Mouse (Mus musculus) testis, adult 2 months (tissue): ENCODE measurements around the gene Slc35b2. TPM values are rescaled to one million over a fixed set of nuclear protein-coding genes. Genes with fewer than 3 reads are reported as not detected.
A peak's percentile ranks its signal among the peaks of the same experiment; 100 is the strongest.

Experiments
- H3K27ac ChIP-seq: fragments of 200-500 bp; 2 replicates; pipeline ENCODE4 v1.5.1; 2012; ENCODE audit warnings: low read depth, low read length; ENCODE audit not compliant: control insufficient read depth, insufficient read depth
- H3K27me3 ChIP-seq: fragments of 200-500 bp; 2 replicates; pipeline ENCODE4 v1.6.1; 2012; ENCODE audit warnings: mild to moderate bottlenecking, low read length, moderate library complexity; ENCODE audit not compliant: control insufficient read depth, insufficient read depth
- H3K36me3 ChIP-seq: fragments of 200-500 bp; 2 replicates; pipeline ENCODE4 v1.6.1; 2012; ENCODE audit warnings: mild to moderate bottlenecking, low read length; ENCODE audit not compliant: control insufficient read depth, insufficient read depth
- H3K4me1 ChIP-seq: fragments of 200-500 bp; 2 replicates; pipeline ENCODE4 v1.6.1; 2012; ENCODE audit warnings: low read length; ENCODE audit not compliant: control insufficient read depth, insufficient read depth
- H3K4me3 ChIP-seq: fragments of 200-500 bp; 2 replicates; pipeline ENCODE4 v1.5.1; 2012; ENCODE audit warnings: low read depth, mild to moderate bottlenecking, low read length, moderate library complexity, mixed read lengths; ENCODE audit not compliant: control insufficient read depth
- CTCF ChIP-seq: fragments of 200-500 bp; IDR thresholded peaks from 2 replicates; pipeline ENCODE4 v1.5.1; 2012; ENCODE audit warnings: low read depth, mild to moderate bottlenecking, inconsistent platforms, low read length, moderate library complexity; ENCODE audit not compliant: control insufficient read depth, insufficient read depth, insufficient replicate concordance
- POLR2A ChIP-seq: fragments of 200-500 bp; IDR thresholded peaks from 2 replicates; pipeline ENCODE4 v1.6.1; 2012; ENCODE audit warnings: low read depth, mild to moderate bottlenecking, inconsistent platforms, low read length, moderate library complexity; ENCODE audit not compliant: control insufficient read depth
- polyA plus RNA-seq: library from polyadenylated mRNA; depleted of rRNA; stranded (reverse); fragments of >200 nt; gene quantifications from 2 replicates; pipeline ENCODE4 v1.2.3, GENCODE M21; 2012

Gene Slc35b2
- polyA plus RNA-seq, 1 experiment: 26.6 TPM

GRCm38 (mm10) chr17:45551249-45551796 lies 12.4 kb upstream of the Slc35b2 start:
- Histone ChIP-seq H3K4me3 (no peak overlapping the region), H3K27me3 (peaks cover 4% of the 10 kb centered on the region; the same call in 1 of the 2 replicates), H3K4me1 (peaks cover 17% of the 10 kb centered on the region), H3K36me3 (no peaks in the 10 kb centered on the region), H3K27ac (no peak overlapping the region)
- TF ChIP-seq POLR2A (no peak), CTCF (no peak)

GRCm38 (mm10) chr17:45551816-45552451 lies 11.7 kb upstream of the Slc35b2 start:
- no peaks in the 10 kb centered on the region for H3K36me3 ChIP-seq
- H3K27me3 ChIP-seq: peaks cover 4% of the 10 kb centered on the region; the same call in 1 of the 2 replicates
- TF ChIP-seq POLR2A (0 out of 2 replicates have a peak, but pooled peaks have one; percentile 13), CTCF (peak; percentile 71; the same call in 1 of the 2 replicates)
- H3K27ac ChIP-seq: no peak overlapping the region
- peaks cover 17% of the 10 kb centered on the region for H3K4me1 ChIP-seq
- no peak overlapping the region for H3K4me3 ChIP-seq

GRCm38 (mm10) chr17:45553065-45553464 lies 10.6 kb upstream of the Slc35b2 start:
- H3K36me3 ChIP-seq: no peaks in the 10 kb centered on the region
- no peak overlapping the region for H3K4me3 ChIP-seq
- TF ChIP-seq POLR2A: no peak
- TF ChIP-seq CTCF: no peak
- H3K4me1 ChIP-seq: peaks cover 17% of the 10 kb centered on the region
- H3K27ac ChIP-seq: no peak overlapping the region
- peaks cover 4% of the 10 kb centered on the region; the same call in 1 of the 2 replicates for H3K27me3 ChIP-seq

GRCm38 (mm10) chr17:45554420-45554819 lies 9.3 kb upstream of the Slc35b2 start:
- Histone ChIP-seq H3K4me1 (peaks cover 15% of the 10 kb centered on the region), H3K27me3 (no peaks in the 10 kb centered on the region; the same call in 1 of the 2 replicates)
- TF ChIP-seq POLR2A: no peak
- TF ChIP-seq CTCF: no peak

GRCm38 (mm10) chr17:45555452-45556106 lies 8.1 kb upstream of the Slc35b2 start, which contains the start of gene Nfkbie:
Nfkbie (plus strand) TSS chr17:45555703.
- no peaks in the 10 kb centered on the region for H3K27me3 ChIP-seq
- H3K36me3 ChIP-seq: no peaks in the 10 kb centered on the region
- TF ChIP-seq CTCF (no peak), POLR2A (peak; percentile 30)
- peak within 1 kb of the TSS; percentile 84 for H3K4me3 ChIP-seq
- H3K4me1 ChIP-seq: peaks cover 13% of the 10 kb centered on the region
- H3K27ac ChIP-seq: no peak within 1 kb of the TSS

More at GRCm38 (mm10) chr17:45554420-45554819, 9.3 kb upstream of the Slc35b2 start:
- Histone ChIP-seq H3K27ac (no peak overlapping the region), H3K4me3 (no peak overlapping the region), H3K36me3 (no peaks in the 10 kb centered on the region)

- H3K4me3 ChIP-seq: peak overlapping the region; percentile 84
- TF ChIP-seq POLR2A (no peak), CTCF (no peak)
- H3K27ac ChIP-seq: no peak overlapping the region
- H3K4me1 ChIP-seq: peaks cover 13% of the 10 kb centered on the region
- H3K36me3 ChIP-seq: no peaks in the 10 kb centered on the region
- no peaks in the 10 kb centered on the region for H3K27me3 ChIP-seq
Observed at GRCm38 (mm10) chr17:45556107-45556489, 7.6 kb upstream of the Slc35b2 start.
